Mouse (Mus musculus): ENCODE data around the gene Cwc27. TPM values are rescaled to one million over a fixed set of nuclear protein-coding genes. Genes with fewer than 3 reads are reported as not detected.

Gene Cwc27
- polyA plus RNA-seq (2012; rRNA removed) = 13.8 and 16.1 TPM in 2 replicates

- DNase-seq (ENCODE audit: low spot score) = peak; percentile 75
Measured at GRCm38 (mm10) chr13:104816635-104817571, at the start of gene Cwc27. TSS of gene Cwc27 (minus strand) at chr13:104817142.

- no peak for DNase-seq (ENCODE audit: low spot score)
Measured at GRCm38 (mm10) chr13:104866726-104867125, 49.8 kb upstream of the Cwc27 start.

DNA sequence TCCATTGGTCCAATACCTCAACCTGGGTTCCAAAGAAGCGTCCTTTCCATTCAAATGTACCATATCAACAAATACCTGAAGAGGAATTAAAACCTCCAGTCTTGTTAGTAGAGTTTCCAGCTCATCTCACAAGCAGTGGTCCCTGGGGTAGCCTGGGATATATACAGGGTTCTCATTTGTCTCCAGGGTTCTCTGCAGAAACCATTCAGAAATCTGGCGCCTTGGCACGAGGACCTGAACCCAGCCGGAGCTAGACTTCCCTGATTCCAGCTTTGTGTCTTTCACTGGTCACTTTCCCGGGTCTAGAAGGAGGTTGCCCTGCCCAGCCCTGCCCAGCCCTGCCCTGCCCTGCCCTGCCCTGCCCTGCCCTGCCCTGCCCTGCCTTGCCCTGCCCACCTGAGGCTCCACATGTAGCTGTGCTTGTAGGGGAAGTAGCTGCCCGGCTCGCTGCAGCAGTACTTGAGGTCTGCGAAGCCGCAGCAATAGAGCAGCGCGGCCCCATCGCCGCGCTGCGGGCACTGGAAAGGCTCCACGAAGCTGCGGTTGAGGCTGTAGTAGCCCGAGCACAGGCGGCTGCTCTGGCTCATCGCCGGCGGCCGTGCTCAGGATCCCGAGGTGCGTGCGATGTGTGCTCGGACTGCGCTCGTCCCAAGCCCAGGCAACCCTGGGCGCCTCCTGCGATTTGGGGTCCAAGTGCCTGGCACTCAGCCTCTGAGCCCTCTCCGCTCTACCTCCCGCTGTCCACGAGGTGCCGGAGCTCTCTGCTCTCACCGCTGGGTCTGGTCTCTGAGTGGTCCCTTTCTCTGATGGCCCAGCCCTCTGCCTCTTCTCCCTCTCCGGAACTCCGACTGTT lies 46.4 kb upstream of the Cwc27 start, which contains the start of gene Shisal2b:
Gene Shisal2b (minus strand): TSS at position 767 of the 853 bp plus-strand sequence.
- peak; percentile 23 for DNase-seq (ENCODE audit: low spot score)

DNA sequence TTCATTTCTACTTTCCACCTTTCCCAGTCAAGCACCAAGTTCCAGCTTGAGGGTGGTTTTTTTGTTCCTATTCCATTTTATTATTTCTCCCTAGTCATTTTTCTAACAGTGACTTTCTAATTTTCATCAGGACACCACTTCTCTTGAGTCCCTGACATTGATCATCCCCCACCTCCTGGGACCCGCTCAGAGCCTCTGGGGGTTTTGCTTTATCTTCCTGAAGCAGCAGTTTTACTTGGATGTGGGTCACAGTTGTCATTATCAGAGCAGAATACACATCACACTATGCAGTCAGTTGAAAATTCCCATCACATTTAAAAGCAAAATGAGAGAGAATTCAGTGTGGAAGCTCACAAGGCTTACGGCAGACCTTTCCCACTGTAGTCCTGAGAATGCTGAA lies 36.7 kb upstream of the Cwc27 start:
- no peak for DNase-seq (ENCODE audit: low spot score)

- DNase-seq (ENCODE audit: low spot score) = no peak
Measured at GRCm38 (mm10) chr13:104843295-104844089, 26.6 kb upstream of the Cwc27 start.

- no peak for DNase-seq (ENCODE audit: low spot score)
Measured at GRCm38 (mm10) chr13:104841937-104842336, 25.0 kb upstream of the Cwc27 start.

GRCm38 (mm10) chr13:104837628-104838027 lies 20.7 kb upstream of the Cwc27 start:
- DNase-seq (ENCODE audit: low spot score) = no peak

GRCm38 (mm10) chr13:104832811-104833210 lies 15.9 kb upstream of the Cwc27 start:
- no peak for DNase-seq (ENCODE audit: low spot score)

- DNase-seq (ENCODE audit: low spot score) = no peak
Measured at GRCm38 (mm10) chr13:104825470-104825869, 8.5 kb upstream of the Cwc27 start.

- no peak for DNase-seq (ENCODE audit: low spot score)
Measured at GRCm38 (mm10) chr13:104822411-104822838, 5.5 kb upstream of the Cwc27 start.

GRCm38 (mm10) chr13:104821908-104822307 lies 5.0 kb upstream of the Cwc27 start:
- no peak for DNase-seq (ENCODE audit: low spot score)

DNA sequence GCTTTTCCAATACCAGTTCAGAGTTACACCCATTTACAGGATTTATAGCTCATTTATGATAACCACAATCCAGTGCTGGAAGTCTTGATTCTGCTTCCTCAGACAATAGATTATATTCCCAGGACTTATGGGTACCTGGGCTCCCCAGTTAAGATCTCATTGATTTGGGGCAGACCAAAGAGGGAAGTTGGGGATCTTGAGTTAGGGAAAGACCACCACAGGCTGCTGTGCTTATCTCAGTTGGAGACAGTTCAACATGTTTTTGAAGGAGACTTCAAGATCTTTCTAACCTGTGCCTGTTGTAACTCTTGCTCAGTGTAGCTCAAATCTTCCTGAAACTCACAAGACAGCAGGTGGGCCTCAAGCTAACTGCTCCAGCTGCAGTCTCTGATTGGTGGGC lies 4.2 kb upstream of the Cwc27 start:
- DNase-seq (ENCODE audit: low spot score) = no peak

DNA sequence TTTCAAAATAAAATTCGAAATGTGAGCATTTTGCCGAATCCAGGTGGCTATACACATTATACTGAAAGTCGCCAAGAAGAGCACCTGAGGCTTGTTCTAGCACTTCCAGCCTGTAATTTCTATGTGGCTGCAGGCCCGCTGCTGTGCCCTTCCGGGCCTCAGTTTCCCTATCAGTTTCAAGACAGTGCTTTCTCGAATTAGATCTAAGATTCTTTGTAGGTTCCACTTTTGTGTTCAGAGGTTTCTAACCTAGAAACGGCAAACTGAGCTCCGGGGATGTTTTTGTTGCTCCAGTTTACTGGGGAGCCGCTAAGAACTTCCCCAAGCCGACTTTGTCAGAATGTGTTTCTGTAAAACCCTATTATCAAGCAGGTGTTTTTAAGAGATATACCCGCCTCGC lies 754 bp upstream of the Cwc27 start:
- DNase-seq (ENCODE audit: low spot score) = no peak

DNA sequence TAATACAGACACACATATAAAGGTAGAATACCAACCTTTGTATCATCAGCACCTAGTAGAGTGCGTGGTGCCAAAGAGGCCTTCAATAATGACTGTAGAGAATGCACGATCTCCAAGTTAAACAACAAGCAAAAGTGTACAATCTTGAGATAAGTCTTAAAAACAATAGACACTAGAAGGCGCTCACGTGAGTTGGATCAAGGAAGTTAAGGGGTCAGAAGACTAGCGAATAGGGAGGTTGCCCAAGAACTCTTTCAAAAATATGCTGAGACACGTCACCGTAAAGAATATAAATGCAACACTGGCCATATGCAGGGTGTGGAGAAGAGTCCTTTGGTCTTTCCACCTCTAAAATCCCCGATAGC lies 690 bp downstream of the Cwc27 start:
- no peak for DNase-seq (ENCODE audit: low spot score)

GRCm38 (mm10) chr13:104805681-104806080 lies 11.3 kb downstream of the Cwc27 start:
- DNase-seq (ENCODE audit: low spot score) = no peak

- no peak for DNase-seq (ENCODE audit: low spot score)
Measured at GRCm38 (mm10) chr13:104799566-104800182, 17.3 kb downstream of the Cwc27 start.

DNA sequence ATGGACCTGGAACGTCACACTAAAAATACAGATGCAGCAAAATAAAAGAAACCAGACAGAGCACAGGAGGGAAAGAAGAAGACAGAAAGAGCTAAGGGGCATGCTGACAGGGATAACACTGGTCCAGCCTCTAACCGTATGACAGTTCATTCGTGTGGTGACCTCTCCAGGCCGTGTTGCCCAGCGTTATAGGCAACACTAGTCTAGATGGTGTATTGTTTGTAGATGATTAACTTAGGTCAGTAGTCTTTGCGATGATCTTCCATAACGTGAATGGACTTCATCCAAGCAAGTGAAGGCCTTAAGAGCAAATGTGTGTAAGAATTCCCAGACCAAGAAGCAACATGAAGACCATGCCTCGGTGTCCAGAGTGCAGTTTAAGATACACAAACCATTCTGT lies 17.9 kb downstream of the Cwc27 start:
- no peak for DNase-seq (ENCODE audit: low spot score)

DNA sequence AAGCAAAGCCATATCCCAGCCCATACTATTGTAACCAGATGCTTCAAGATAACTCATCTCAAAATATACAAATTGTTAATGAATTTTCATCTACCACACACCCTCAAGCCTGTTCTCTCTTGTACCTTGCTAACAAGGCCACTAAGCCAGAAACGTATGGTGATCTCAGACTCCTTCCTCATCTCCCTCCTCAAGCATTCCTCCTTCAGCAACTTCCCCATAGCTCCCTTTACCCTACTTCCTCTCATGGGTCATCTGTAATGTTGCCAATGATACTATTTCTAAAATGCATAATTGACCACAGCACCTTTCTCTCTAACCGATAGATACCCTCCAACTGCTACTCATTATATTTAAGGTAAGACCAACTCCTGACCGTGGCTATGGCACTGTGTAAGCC lies 22.5 kb downstream of the Cwc27 start:
- no peak for DNase-seq (ENCODE audit: low spot score)

GRCm38 (mm10) chr13:104792184-104792583 lies 24.8 kb downstream of the Cwc27 start, which contains the start of gene Srek1ip1:
TSS of gene Srek1ip1 (plus strand) at chr13:104792484.
- no peak for DNase-seq (ENCODE audit: low spot score)

DNA sequence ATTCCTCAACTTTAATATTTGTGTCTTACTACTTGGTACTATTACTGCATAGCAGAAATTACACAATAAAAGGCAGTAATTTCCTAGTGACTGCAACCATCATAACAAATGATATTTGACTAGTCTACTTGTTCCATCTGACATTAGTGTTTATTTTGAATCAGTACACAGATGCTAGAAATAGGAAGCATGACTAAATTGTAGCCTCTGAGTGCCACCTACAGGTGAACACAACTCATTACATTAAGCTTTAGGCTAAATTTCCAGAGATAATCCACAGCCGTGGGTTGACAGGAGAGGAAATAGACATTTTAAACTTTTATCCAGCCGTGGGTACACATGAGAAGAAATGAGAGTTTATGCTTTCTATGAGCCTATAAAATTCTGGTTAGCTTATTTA lies 27.3 kb downstream of the Cwc27 start:
- DNase-seq (ENCODE audit: low spot score) = no peak

DNA sequence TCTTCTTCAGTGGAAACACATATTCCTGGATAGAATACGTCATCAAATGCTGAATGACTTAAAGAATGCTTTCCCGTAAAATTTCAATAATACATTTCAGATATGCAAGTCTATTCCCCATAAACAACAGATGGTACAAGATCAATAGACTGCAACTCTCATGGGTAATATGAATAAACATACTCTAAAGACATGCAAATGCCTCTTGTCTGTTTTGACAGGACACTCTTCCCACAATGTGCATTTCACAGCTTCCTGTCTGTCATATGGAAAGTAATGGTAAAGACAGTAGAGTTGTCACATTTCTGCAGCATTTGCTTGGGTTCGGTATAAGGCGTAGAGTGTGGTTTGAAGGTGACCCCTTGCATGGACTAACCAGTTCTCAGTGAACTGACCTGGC lies 29.7 kb downstream of the Cwc27 start:
- no peak for DNase-seq (ENCODE audit: low spot score)

Measured in urinary bladder, adult 2 months (tissue).